ENCODE assay signal across 8 mouse cellular contexts in the genomic region with DNA sequence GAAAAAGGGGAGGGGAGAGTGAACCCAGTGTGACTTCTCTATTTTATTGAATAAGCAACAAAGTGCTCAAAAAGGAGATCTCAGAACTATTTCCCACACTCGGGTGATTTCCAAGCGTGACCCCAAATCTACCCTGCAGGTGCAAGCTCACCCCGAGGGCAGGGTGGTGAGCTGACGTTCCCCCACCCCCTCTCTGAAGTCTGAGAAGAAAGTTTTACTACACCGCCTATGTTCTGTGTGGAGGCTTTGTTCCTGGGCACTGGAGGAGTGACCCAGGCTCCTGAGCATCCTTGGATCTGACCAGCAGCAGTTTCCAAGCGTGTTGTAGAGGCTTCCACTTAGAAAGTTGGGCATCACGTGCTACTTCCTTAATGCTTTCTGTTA. TPM values are rescaled to one million over a fixed set of nuclear protein-coding genes. Genes with fewer than 3 reads are reported as not detected.
DNase-seq lines count a peak whose midpoint lies in the region; ATAC-seq and TF ChIP-seq lines count a peak whose summit lies in the region.

No protein-coding gene starts in this region.

- intact Hi-C loops in left cerebral cortex, adult 2 months (cut with DNase I), result no loop called here
- intact Hi-C loops in left cerebral cortex, postnatal 14 days (cut with DNase I), result no loop called here

- 18% methylated on average over 7 of the region's 7 CpGs for WGBS in embryonic facial prominence, embryonic 15.5 days
- WGBS in limb, embryonic 10.5 days, result 17% methylated on average over 7 of the region's 7 CpGs
- WGBS in stomach, embryonic 15.5 days, result 26% methylated on average over 7 of the region's 7 CpGs

- no peaks in the 10 kb centered on the region for H3K36me3 ChIP-seq in embryonic facial prominence, embryonic 15.5 days
- no peaks in the 10 kb centered on the region for H3K36me3 ChIP-seq in limb, embryonic 10.5 days
- no peaks in the 10 kb centered on the region for H3K36me3 ChIP-seq in stomach, embryonic 15.5 days

- H3K4me1 ChIP-seq in embryonic facial prominence, embryonic 15.5 days, result 0 out of 2 replicates have a peak, but pooled peaks cover 9% of the 10 kb centered on the region
- H3K4me1 ChIP-seq in limb, embryonic 10.5 days, result peaks cover 20% of the 10 kb centered on the region
- H3K4me1 ChIP-seq in stomach, embryonic 15.5 days, result no peaks in the 10 kb centered on the region

- TF ChIP-seq CTCF in left cerebral cortex, adult 2 months (IDR thresholded peaks at IDR 0.05), result no peak

- no peaks in the 10 kb centered on the region for H3K9me3 ChIP-seq in embryonic facial prominence, embryonic 15.5 days (replicated peaks)
- no peaks in the 10 kb centered on the region for H3K9me3 ChIP-seq in limb, embryonic 10.5 days (replicated peaks)
- H3K9me3 ChIP-seq in stomach, embryonic 15.5 days, result no peaks in the 10 kb centered on the region

- peaks cover 12% of the 10 kb centered on the region for H3K27me3 ChIP-seq in embryonic facial prominence, embryonic 15.5 days
- H3K27me3 ChIP-seq in limb, embryonic 10.5 days (ENCODE audit: low read depth, poor library complexity, severe bottlenecking), result peaks cover 43% of the 10 kb centered on the region
- H3K27me3 ChIP-seq in stomach, embryonic 15.5 days (replicated peaks), result no peaks in the 10 kb centered on the region

- H3K4me2 ChIP-seq in embryonic facial prominence, embryonic 15.5 days (replicated peaks), result peak overlapping the region; percentile 93
- peak overlapping the region; percentile 90 for H3K4me2 ChIP-seq in stomach, embryonic 15.5 days

- H3K27ac ChIP-seq in left cerebral cortex, adult 2 months, result no peak overlapping the region
- H3K27ac ChIP-seq in embryonic facial prominence, embryonic 15.5 days (replicated peaks), result no peak overlapping the region
- no peak overlapping the region for H3K27ac ChIP-seq in limb, embryonic 10.5 days
- no peak overlapping the region for H3K27ac ChIP-seq in stomach, embryonic 15.5 days

- no peak for ATAC-seq in embryonic facial prominence, embryonic 15.5 days (ENCODE audit: insufficient number of reproducible peaks, low FRiP score, low TSS enrichment, low read depth)
- no peak for ATAC-seq in stomach, embryonic 15.5 days (ENCODE audit: insufficient read depth, low FRiP score, low read depth)
- no peak for ATAC-seq in erythroid progenitor cell, adult 5-6 weeks (replicated peaks; ENCODE audit: low FRiP score, poor library complexity, severe bottlenecking)

- peak overlapping the region; percentile 66 for H3K4me3 ChIP-seq in left cerebral cortex, adult 2 months
- H3K4me3 ChIP-seq in embryonic facial prominence, embryonic 15.5 days (replicated peaks), result peak overlapping the region; percentile 52
- H3K4me3 ChIP-seq in limb, embryonic 10.5 days, result peak overlapping the region; percentile 61
- peak overlapping the region; percentile 47 for H3K4me3 ChIP-seq in stomach, embryonic 15.5 days (replicated peaks)

- no peak for DNase-seq in left cerebral cortex, adult 2 months (ENCODE audit: extremely low spot score in 1 of 2, low spot score in 2 of 2)
- DNase-seq in left cerebral cortex, postnatal 14 days (ENCODE audit: low spot score in 2 of 2), result no peak
- no peak for DNase-seq in limb, embryonic 10.5 days (ENCODE audit: low spot score)
- no peak for DNase-seq in T-cell, adult 2 months (ENCODE audit: low spot score)
- DNase-seq in urinary bladder, postnatal 14 days (ENCODE audit: low spot score), result no peak

- H3K9ac ChIP-seq in embryonic facial prominence, embryonic 15.5 days, result no peak overlapping the region
- H3K9ac ChIP-seq in stomach, embryonic 15.5 days, result no peak overlapping the region

RNA-seq across cellular contexts. Expression of a gene that starts 0.5 kb away (rescaled TPM):
- total RNA-seq in left cerebral cortex, adult 2 months (2021), result under 1 TPM; 0.48 to 0.63 TPM
- total RNA-seq in left cerebral cortex, postnatal 14 days (2021), result under 1 TPM; 0.70 to 0.82 TPM
- 0.23 and 0.39 TPM in 2 replicates for polyA plus RNA-seq in embryonic facial prominence, embryonic 15.5 days (2015; fragmentation: Nextera tagmentation; extraction: Ambion mirVana)
- 0.55 and 0.86 TPM in 2 replicates for polyA plus RNA-seq in limb, embryonic 10.5 days (2016; fragmentation: Nextera tagmentation; extraction: Ambion mirVana)
- 0.18 and 0.22 TPM in 2 replicates for polyA plus RNA-seq in stomach, embryonic 15.5 days (2015; fragmentation: Nextera tagmentation; extraction: Ambion mirVana)
- not detected in 2 replicates for total RNA-seq in erythroid progenitor cell, adult 5-6 weeks (2015; ENCODE audit: low replicate concordance)
- not detected in 2 replicates for total RNA-seq in erythroid progenitor cell, adult 5-6 weeks (2017; ENCODE audit: low replicate concordance)

RNA-seq across cellular contexts. Expression of a gene that starts 48.6 kb away (rescaled TPM):
- total RNA-seq in left cerebral cortex, adult 2 months (2021), result 100 to 1,000 TPM; 105 to 106 TPM
- 100 to 1,000 TPM; 108 to 119 TPM for total RNA-seq in left cerebral cortex, postnatal 14 days (2021)
- 53.8 and 56.7 TPM in 2 replicates for polyA plus RNA-seq in embryonic facial prominence, embryonic 15.5 days (2015; fragmentation: Nextera tagmentation; extraction: Ambion mirVana)
- 66.3 and 67.8 TPM in 2 replicates for polyA plus RNA-seq in limb, embryonic 10.5 days (2016; fragmentation: Nextera tagmentation; extraction: Ambion mirVana)
- 50.1 and 54.3 TPM in 2 replicates for polyA plus RNA-seq in stomach, embryonic 15.5 days (2015; fragmentation: Nextera tagmentation; extraction: Ambion mirVana)
- 8.8 and 9.7 TPM in 2 replicates for total RNA-seq in erythroid progenitor cell, adult 5-6 weeks (2015; ENCODE audit: low replicate concordance)
- 3.9 and 4.7 TPM in 2 replicates for total RNA-seq in erythroid progenitor cell, adult 5-6 weeks (2017; ENCODE audit: low replicate concordance)

RNA-seq across cellular contexts. Expression of a gene that starts 55.9 kb away (rescaled TPM):
- total RNA-seq in left cerebral cortex, adult 2 months (2021), result not detected
- not detected for total RNA-seq in left cerebral cortex, postnatal 14 days (2021)
- polyA plus RNA-seq in embryonic facial prominence, embryonic 15.5 days (2015; fragmentation: Nextera tagmentation; extraction: Ambion mirVana), result 0.19 and 0.20 TPM in 2 replicates
- not detected in 2 replicates for polyA plus RNA-seq in limb, embryonic 10.5 days (2016; fragmentation: Nextera tagmentation; extraction: Ambion mirVana)
- polyA plus RNA-seq in stomach, embryonic 15.5 days (2015; fragmentation: Nextera tagmentation; extraction: Ambion mirVana), result 0.93 and 1.1 TPM in 2 replicates
- not detected in 2 replicates for total RNA-seq in erythroid progenitor cell, adult 5-6 weeks (2015; ENCODE audit: low replicate concordance)
- not detected in 2 replicates for total RNA-seq in erythroid progenitor cell, adult 5-6 weeks (2017; ENCODE audit: low replicate concordance)

Comparison
In these comparisons a context has a peak if more than half of its experiments do, and no peak if none do; other contexts are left out.
1. RNA of a gene that starts 48.6 kb away (total RNA-seq): 108 to 119 TPM in left cerebral cortex, postnatal 14 days and 105 to 106 TPM in left cerebral cortex, adult 2 months; 3.9 to 9.7 TPM in erythroid progenitor cell, adult 5-6 weeks; every median in the first group is over 4 times any median in the second.
2. Peak in every context shown above with its lines, with median percentiles within 50 percentile points of each other: H3K4me3 ChIP-seq.